Mouse (Mus musculus) liver, embryonic 14.5 days (tissue): ENCODE results near the gene Arhgef19.

Source experiments
- CTCF ChIP-seq: IDR thresholded peaks from 2 replicates; pipeline ENCODE4 v1.5.1; 2016; ENCODE audit warnings: antibody characterized with exemption, low read depth, control low read depth
- EP300 ChIP-seq: IDR thresholded peaks from 2 replicates; pipeline ENCODE4 v1.6.1; 2016; ENCODE audit warnings: antibody characterized with exemption, low read depth

- TF ChIP-seq CTCF: no peak
- no peak for TF ChIP-seq EP300
These were observed 45.2 kb downstream of the Arhgef19 start for GRCm38 (mm10) chr4:141284486-141284885.
